Mouse (Mus musculus): ENCODE measurements around the gene Tacr2. TPM values are rescaled to one million over a fixed set of nuclear protein-coding genes. Genes with fewer than 3 reads are reported as not detected.

Tacr2 gene
- polyA plus RNA-seq (2012; rRNA removed): 3.8 and 7.7 TPM in 2 replicates

DNA sequence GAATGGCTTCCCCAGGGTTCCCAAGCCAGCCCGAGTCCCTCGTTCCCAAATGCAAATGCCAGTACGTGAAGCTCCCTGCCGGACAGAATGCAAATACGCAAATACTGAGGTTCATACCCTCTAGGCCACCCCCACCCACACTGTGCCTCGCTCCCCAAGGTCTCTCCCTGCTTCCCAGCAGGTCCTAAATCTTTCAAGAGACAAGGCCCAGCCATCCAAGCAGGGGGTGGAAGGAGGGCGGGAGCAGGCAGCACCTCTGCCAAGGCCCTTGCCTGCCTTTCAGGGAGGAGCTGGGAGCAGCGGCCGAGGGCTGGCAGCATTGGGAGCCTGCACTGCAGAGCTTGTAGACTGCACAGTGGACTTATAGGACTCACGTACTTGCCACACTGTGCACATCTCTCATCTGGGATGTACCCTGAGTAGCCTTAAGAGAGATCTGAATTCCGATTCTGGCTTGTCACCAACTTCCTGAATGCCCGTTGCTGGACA, at the start of gene Tacr2:
Gene Tacr2 (plus strand): TSS at position 439 of the 489 bp plus-strand sequence.
- H3K27me3 ChIP-seq (ENCODE audit: control insufficient read depth, insufficient read depth, low read length): no peaks in the 10 kb centered on the region
- 0 out of 2 replicates have a peak, but pooled peaks cover 2% of the 10 kb centered on the region for H3K4me1 ChIP-seq (ENCODE audit: control insufficient read depth, insufficient read depth, insufficient read length, low read length)
- no peak within 1 kb of the TSS for H3K27ac ChIP-seq (ENCODE audit: insufficient read depth, low read depth, low read length)
- H3K36me3 ChIP-seq (ENCODE audit: control insufficient read depth, insufficient read depth, low read length): no peaks in the 10 kb centered on the region
- H3K4me3 ChIP-seq (ENCODE audit: low read depth, low read length): no peak within 1 kb of the TSS
- WGBS: 78% methylated on average over 12 of the region's 12 CpGs
- TF ChIP-seq CTCF (IDR thresholded peaks at IDR 0.05; ENCODE audit: extremely low read depth, insufficient read length, insufficient replicate concordance, low read depth, low read length): no peak
- no peak for TF ChIP-seq POLR2A (IDR thresholded peaks at IDR 0.05; ENCODE audit: low read depth, low read length)

- Histone ChIP-seq H3K4me3 (ENCODE audit: low read depth, low read length) (no peak overlapping the region), H3K27ac (ENCODE audit: insufficient read depth, low read depth, low read length) (no peak overlapping the region), H3K36me3 (ENCODE audit: control insufficient read depth, insufficient read depth, low read length) (peaks cover 37% of the 10 kb centered on the region), H3K4me1 (ENCODE audit: control insufficient read depth, insufficient read depth, insufficient read length, low read length) (peaks cover 1% of the 10 kb centered on the region; the same call in 1 of the 2 replicates), H3K27me3 (ENCODE audit: control insufficient read depth, insufficient read depth, low read length) (no peaks in the 10 kb centered on the region)
- TF ChIP-seq POLR2A (IDR thresholded peaks at IDR 0.05; ENCODE audit: low read depth, low read length): no peak
- no peak for TF ChIP-seq CTCF (IDR thresholded peaks at IDR 0.05; ENCODE audit: extremely low read depth, insufficient read length, insufficient replicate concordance, low read depth, low read length)
- 88% methylated on average over 6 of the region's 6 CpGs for WGBS
Observed at GRCm38 (mm10) chr10:62202574-62202973, 49.7 kb upstream of the Tacr2 start.

GRCm38 (mm10) chr10:62208241-62208896, 43.9 kb upstream of the Tacr2 start:
- 74% methylated on average over 10 of the region's 10 CpGs for WGBS
- no peak for TF ChIP-seq POLR2A (IDR thresholded peaks at IDR 0.05; ENCODE audit: low read depth, low read length)
- TF ChIP-seq CTCF (IDR thresholded peaks at IDR 0.05; ENCODE audit: extremely low read depth, insufficient read length, insufficient replicate concordance, low read depth, low read length): no peak
- H3K27me3 ChIP-seq (ENCODE audit: control insufficient read depth, insufficient read depth, low read length): no peaks in the 10 kb centered on the region
- H3K36me3 ChIP-seq (ENCODE audit: control insufficient read depth, insufficient read depth, low read length): peaks cover 13% of the 10 kb centered on the region
- peaks cover 4% of the 10 kb centered on the region for H3K4me1 ChIP-seq (ENCODE audit: control insufficient read depth, insufficient read depth, insufficient read length, low read length)
- no peak overlapping the region for H3K27ac ChIP-seq (ENCODE audit: insufficient read depth, low read depth, low read length)
- H3K4me3 ChIP-seq (ENCODE audit: low read depth, low read length): no peak overlapping the region

- no peak overlapping the region for H3K4me3 ChIP-seq (ENCODE audit: low read depth, low read length)
- 89% methylated on average over 5 of the region's 6 CpGs for WGBS
- H3K27me3 ChIP-seq (ENCODE audit: control insufficient read depth, insufficient read depth, low read length): no peaks in the 10 kb centered on the region
- peaks cover 13% of the 10 kb centered on the region for H3K4me1 ChIP-seq (ENCODE audit: control insufficient read depth, insufficient read depth, insufficient read length, low read length)
- H3K36me3 ChIP-seq (ENCODE audit: control insufficient read depth, insufficient read depth, low read length): peaks cover 14% of the 10 kb centered on the region
- TF ChIP-seq CTCF (IDR thresholded peaks at IDR 0.05; ENCODE audit: extremely low read depth, insufficient read length, insufficient replicate concordance, low read depth, low read length) (no peak), POLR2A (IDR thresholded peaks at IDR 0.05; ENCODE audit: low read depth, low read length) (no peak)
- H3K27ac ChIP-seq (ENCODE audit: insufficient read depth, low read depth, low read length): no peak overlapping the region
Observed at GRCm38 (mm10) chr10:62211310-62211709, 40.9 kb upstream of the Tacr2 start.

DNA sequence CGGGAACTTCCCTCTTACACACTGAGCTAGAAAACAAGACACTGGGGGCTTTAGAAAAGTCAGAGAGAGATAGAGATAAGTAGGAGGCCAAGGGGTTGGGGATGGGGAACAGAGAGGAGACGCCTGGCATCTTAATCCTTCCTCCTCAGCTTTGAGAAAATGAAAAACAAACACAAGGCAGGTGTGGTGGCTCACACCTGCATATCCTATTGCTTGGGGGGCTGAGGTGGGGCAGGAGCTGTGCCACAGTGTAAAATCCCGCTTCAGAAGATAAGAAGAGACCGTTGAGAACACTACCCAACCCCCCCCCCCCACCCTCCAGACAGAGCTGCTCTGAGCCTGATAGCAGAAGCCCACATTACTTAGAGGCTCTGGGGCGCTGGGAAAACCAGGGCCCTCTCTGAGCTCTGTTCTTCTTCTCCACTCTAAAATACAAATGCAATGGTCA, 37.0 kb upstream of the Tacr2 start:
- H3K36me3 ChIP-seq (ENCODE audit: control insufficient read depth, insufficient read depth, low read length): peaks cover 16% of the 10 kb centered on the region
- peaks cover 39% of the 10 kb centered on the region for H3K4me1 ChIP-seq (ENCODE audit: control insufficient read depth, insufficient read depth, insufficient read length, low read length)
- TF ChIP-seq CTCF (IDR thresholded peaks at IDR 0.05; ENCODE audit: extremely low read depth, insufficient read length, insufficient replicate concordance, low read depth, low read length): no peak
- TF ChIP-seq POLR2A (IDR thresholded peaks at IDR 0.05; ENCODE audit: low read depth, low read length): no peak
- H3K4me3 ChIP-seq (ENCODE audit: low read depth, low read length): no peak overlapping the region
- 19% methylated on average over 5 of the region's 5 CpGs for WGBS
- no peaks in the 10 kb centered on the region for H3K27me3 ChIP-seq (ENCODE audit: control insufficient read depth, insufficient read depth, low read length)
- H3K27ac ChIP-seq (ENCODE audit: insufficient read depth, low read depth, low read length): peak overlapping the region; percentile 47

GRCm38 (mm10) chr10:62215633-62216032, 36.6 kb upstream of the Tacr2 start:
- Histone ChIP-seq H3K4me1 (ENCODE audit: control insufficient read depth, insufficient read depth, insufficient read length, low read length) (peaks cover 43% of the 10 kb centered on the region), H3K27me3 (ENCODE audit: control insufficient read depth, insufficient read depth, low read length) (no peaks in the 10 kb centered on the region), H3K27ac (ENCODE audit: insufficient read depth, low read depth, low read length) (peak overlapping the region; percentile 47), H3K4me3 (ENCODE audit: low read depth, low read length) (no peak overlapping the region), H3K36me3 (ENCODE audit: control insufficient read depth, insufficient read depth, low read length) (peaks cover 12% of the 10 kb centered on the region)
- no peak for TF ChIP-seq CTCF (IDR thresholded peaks at IDR 0.05; ENCODE audit: extremely low read depth, insufficient read length, insufficient replicate concordance, low read depth, low read length)
- 35% methylated on average over 8 of the region's 8 CpGs for WGBS

DNA sequence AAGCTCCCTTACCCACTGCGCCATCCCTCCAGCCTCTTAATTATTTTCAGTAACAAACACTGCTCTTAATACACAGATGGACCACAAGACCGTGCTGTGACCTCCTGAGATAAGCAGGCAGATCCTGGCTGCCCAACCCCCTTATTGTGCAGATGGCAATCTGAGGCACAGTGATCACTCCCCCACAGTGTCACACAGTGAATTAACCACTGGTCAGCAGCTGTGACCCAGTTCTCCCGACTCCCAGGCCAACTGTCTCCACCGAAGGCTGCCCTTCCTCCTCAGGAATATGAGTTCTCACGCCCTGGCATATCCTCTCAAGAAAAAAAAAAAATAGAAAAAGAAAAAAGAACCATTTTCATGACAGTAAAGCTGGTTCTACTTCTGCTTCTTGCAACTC, 35.6 kb upstream of the Tacr2 start:
- Histone ChIP-seq H3K36me3 (ENCODE audit: control insufficient read depth, insufficient read depth, low read length) (peaks cover 10% of the 10 kb centered on the region), H3K4me3 (ENCODE audit: low read depth, low read length) (no peak overlapping the region), H3K4me1 (ENCODE audit: control insufficient read depth, insufficient read depth, insufficient read length, low read length) (peaks cover 45% of the 10 kb centered on the region), H3K27me3 (ENCODE audit: control insufficient read depth, insufficient read depth, low read length) (no peaks in the 10 kb centered on the region), H3K27ac (ENCODE audit: insufficient read depth, low read depth, low read length) (peak overlapping the region; percentile 100)
- TF ChIP-seq CTCF (IDR thresholded peaks at IDR 0.05; ENCODE audit: extremely low read depth, insufficient read length, insufficient replicate concordance, low read depth, low read length) (no peak), POLR2A (IDR thresholded peaks at IDR 0.05; ENCODE audit: low read depth, low read length) (no peak)
- 32% methylated on average over 5 of the region's 5 CpGs for WGBS

Data from small intestine, adult 2 months (tissue).